Mouse (Mus musculus): ENCODE measurements around the gene Mllt3. TPM values are rescaled to one million over a fixed set of nuclear protein-coding genes. Genes with fewer than 3 reads are reported as not detected.

Gene Mllt3
- polyA plus RNA-seq, 1 experiment from 2014 or later, result 74.9 TPM

DNA sequence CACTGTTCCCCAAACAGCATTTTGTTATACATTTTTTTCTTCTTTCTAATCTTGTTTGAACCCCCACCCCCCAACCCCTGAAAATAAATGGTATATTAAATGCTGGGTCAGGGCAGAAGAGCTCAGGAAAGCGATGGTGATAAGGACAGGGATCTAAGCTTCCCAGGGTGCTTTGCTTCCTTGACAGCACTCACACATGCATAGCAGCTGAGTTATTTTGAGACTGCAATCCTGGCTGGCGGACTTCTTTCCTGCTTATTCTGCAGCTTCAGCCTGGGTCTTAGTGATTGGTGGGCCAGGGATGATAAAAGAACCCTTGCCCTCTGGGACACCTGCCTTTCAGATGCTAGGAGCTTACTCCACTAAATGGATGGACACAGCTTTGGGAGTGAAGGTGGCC is 249.4 kb downstream of the Mllt3 start:
- Histone ChIP-seq H3K9me3 (replicated peaks; ENCODE audit: control insufficient read depth, low read length, poor library complexity, severe bottlenecking) (no peaks in the 10 kb centered on the region), H3K36me3 (ENCODE audit: control insufficient read depth, insufficient read depth, low read length) (peaks cover 12% of the 10 kb centered on the region), H3K9ac (ENCODE audit: low read depth, low read length) (no peak overlapping the region), H3K27me3 (ENCODE audit: control insufficient read depth, insufficient read depth, low read depth, low read length) (no peaks in the 10 kb centered on the region), H3K4me3 (ENCODE audit: low read depth, low read length) (no peak overlapping the region), H3K4me1 (ENCODE audit: control insufficient read depth, insufficient read depth, low read length) (peaks cover 11% of the 10 kb centered on the region), H3K4me2 (ENCODE audit: low read length) (no peak overlapping the region), H3K27ac (ENCODE audit: low read length) (peak overlapping the region; percentile 32; the same call in 1 of the 2 replicates)
- no peak for ATAC-seq
- 77% methylated on average over 2 of the region's 2 CpGs for WGBS

DNA sequence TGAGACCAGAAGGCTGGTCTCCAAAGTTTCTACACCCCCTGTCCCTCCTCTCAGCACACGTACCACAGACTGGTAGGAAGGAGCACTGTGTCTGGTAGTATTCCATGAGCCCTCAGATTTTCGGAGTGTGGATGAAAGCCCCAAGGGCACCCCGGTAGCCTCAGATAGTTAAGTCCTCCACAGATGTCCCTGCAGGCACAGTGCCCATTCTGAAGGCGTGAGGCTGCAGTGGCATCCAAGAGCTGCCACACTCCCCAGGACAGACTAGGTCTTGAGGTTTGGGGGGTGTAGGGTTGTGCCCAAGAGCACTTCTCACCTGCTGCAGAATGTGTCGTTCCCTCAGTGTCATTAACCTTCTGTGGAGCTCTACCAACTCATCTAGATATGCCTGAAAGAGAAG is 251.2 kb downstream of the Mllt3 start:
- Histone ChIP-seq H3K9ac (ENCODE audit: low read depth, low read length) (no peak overlapping the region), H3K27me3 (ENCODE audit: control insufficient read depth, insufficient read depth, low read depth, low read length) (no peaks in the 10 kb centered on the region), H3K9me3 (replicated peaks; ENCODE audit: control insufficient read depth, low read length, poor library complexity, severe bottlenecking) (no peaks in the 10 kb centered on the region), H3K4me1 (ENCODE audit: control insufficient read depth, insufficient read depth, low read length) (peaks cover 11% of the 10 kb centered on the region), H3K36me3 (ENCODE audit: control insufficient read depth, insufficient read depth, low read length) (peaks cover 8% of the 10 kb centered on the region), H3K27ac (ENCODE audit: low read length) (no peak overlapping the region), H3K4me3 (ENCODE audit: low read depth, low read length) (no peak overlapping the region), H3K4me2 (ENCODE audit: low read length) (no peak overlapping the region)
- ATAC-seq, result no peak
- WGBS, result 90% methylated on average over 5 of the region's 5 CpGs

DNA sequence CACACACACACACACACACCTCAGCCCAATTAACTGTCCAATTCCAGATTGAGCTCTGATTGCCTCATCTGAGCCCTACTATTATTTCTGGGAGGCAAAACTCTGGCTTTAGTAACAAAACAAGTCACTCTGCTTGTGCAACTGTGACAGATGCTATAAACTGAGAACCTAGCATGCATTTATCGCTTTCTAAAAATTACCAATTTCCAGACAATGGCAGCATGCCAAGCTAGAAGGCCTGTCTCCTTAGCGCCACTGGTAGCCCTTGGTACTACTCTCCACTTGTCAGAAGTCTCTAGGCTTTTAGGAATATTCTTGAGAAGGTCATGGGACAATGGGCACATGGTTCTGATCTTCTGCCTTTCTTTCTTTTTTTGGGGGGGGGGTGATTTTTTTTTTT is 257.4 kb downstream of the Mllt3 start:
- Histone ChIP-seq H3K4me3 (ENCODE audit: low read depth, low read length) (no peak overlapping the region), H3K36me3 (ENCODE audit: control insufficient read depth, insufficient read depth, low read length) (peaks cover 9% of the 10 kb centered on the region), H3K9me3 (replicated peaks; ENCODE audit: control insufficient read depth, low read length, poor library complexity, severe bottlenecking) (no peaks in the 10 kb centered on the region), H3K27ac (ENCODE audit: low read length) (no peak overlapping the region), H3K27me3 (ENCODE audit: control insufficient read depth, insufficient read depth, low read depth, low read length) (no peaks in the 10 kb centered on the region), H3K4me1 (ENCODE audit: control insufficient read depth, insufficient read depth, low read length) (no peaks in the 10 kb centered on the region), H3K4me2 (ENCODE audit: low read length) (no peak overlapping the region), H3K9ac (ENCODE audit: low read depth, low read length) (no peak overlapping the region)
- WGBS, result 83% methylated on average over 2 of the region's 2 CpGs
- ATAC-seq, result no peak

DNA sequence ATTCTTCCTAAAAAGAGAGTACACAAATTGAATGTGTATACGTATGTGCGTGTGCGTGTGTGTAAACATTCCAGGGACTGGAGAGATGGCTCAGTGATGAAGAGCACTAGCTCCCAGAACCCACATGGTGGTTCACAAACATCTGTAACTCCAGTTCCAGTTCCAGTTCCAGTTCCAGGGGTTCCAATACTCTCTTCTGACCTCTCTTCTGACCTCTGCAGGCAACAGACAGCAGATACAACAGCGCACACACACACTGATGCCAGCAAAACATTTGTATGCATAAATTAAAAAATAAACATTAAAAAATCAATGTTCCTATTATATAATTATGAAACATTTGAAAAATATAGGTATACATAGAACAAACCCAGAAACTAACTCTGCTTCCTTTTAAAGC is 258.6 kb downstream of the Mllt3 start:
- H3K27ac ChIP-seq (ENCODE audit: low read length), result no peak overlapping the region
- no peak overlapping the region for H3K9ac ChIP-seq (ENCODE audit: low read depth, low read length)
- ATAC-seq, result no peak
- H3K4me3 ChIP-seq (ENCODE audit: low read depth, low read length), result no peak overlapping the region
- peaks cover 9% of the 10 kb centered on the region for H3K36me3 ChIP-seq (ENCODE audit: control insufficient read depth, insufficient read depth, low read length)
- H3K9me3 ChIP-seq (replicated peaks; ENCODE audit: control insufficient read depth, low read length, poor library complexity, severe bottlenecking), result no peaks in the 10 kb centered on the region
- H3K4me1 ChIP-seq (ENCODE audit: control insufficient read depth, insufficient read depth, low read length), result no peaks in the 10 kb centered on the region
- 96% methylated on average over 4 of the region's 4 CpGs for WGBS
- H3K27me3 ChIP-seq (ENCODE audit: control insufficient read depth, insufficient read depth, low read depth, low read length), result no peaks in the 10 kb centered on the region
- no peak overlapping the region for H3K4me2 ChIP-seq (ENCODE audit: low read length)

DNA sequence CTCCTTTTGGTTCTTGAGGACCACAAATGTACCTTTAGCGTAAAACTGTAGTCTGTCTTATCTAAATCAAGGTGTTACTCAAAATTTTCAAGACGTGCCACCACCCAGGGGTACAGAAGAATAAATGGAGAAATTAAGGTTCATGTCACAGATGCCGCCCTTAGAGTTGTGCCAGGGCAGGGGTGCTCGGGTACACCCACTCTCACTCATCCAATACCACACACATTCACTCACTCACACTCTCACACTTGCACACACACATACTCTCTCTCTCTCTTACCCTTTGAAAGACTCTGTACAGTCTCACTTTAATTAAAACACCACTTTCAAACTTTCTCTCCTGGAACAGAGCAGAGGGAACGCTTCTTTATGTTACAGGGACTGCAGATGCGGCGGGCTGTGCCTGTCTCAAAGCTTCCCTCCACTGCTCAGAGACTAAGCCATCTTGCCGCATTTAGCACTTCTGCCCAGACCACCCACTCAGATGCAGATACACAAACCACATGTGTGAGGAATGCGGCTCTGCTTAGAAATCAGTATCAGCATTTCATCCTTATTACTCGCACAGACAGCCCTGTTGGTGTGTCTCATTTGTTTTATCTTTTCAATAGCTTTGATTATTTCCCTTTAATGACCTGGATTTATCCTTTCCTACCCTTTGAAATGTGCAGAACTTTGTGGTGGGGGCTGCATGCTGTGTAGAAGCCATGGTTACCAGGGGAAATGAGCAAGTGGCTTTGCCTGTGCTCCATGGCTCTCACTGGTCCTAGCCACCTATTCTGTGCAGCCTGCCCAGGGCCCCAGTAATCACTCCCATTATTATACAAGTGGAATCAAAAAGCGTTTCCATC is 265.2 kb downstream of the Mllt3 start:
- H3K4me1 ChIP-seq (ENCODE audit: control insufficient read depth, insufficient read depth, low read length), result 0 out of 2 replicates have a peak, but pooled peaks cover 3% of the 10 kb centered on the region
- WGBS, result 30% methylated on average over 11 of the region's 11 CpGs
- H3K9ac ChIP-seq (ENCODE audit: low read depth, low read length), result no peak overlapping the region
- no peaks in the 10 kb centered on the region for H3K9me3 ChIP-seq (replicated peaks; ENCODE audit: control insufficient read depth, low read length, poor library complexity, severe bottlenecking)
- no peaks in the 10 kb centered on the region for H3K27me3 ChIP-seq (ENCODE audit: control insufficient read depth, insufficient read depth, low read depth, low read length)
- H3K36me3 ChIP-seq (ENCODE audit: control insufficient read depth, insufficient read depth, low read length), result no peaks in the 10 kb centered on the region
- no peak overlapping the region for H3K4me3 ChIP-seq (ENCODE audit: low read depth, low read length)
- ATAC-seq, result peak; percentile 67
- H3K4me2 ChIP-seq (ENCODE audit: low read length), result no peak overlapping the region
- no peak overlapping the region for H3K27ac ChIP-seq (ENCODE audit: low read length)

DNA sequence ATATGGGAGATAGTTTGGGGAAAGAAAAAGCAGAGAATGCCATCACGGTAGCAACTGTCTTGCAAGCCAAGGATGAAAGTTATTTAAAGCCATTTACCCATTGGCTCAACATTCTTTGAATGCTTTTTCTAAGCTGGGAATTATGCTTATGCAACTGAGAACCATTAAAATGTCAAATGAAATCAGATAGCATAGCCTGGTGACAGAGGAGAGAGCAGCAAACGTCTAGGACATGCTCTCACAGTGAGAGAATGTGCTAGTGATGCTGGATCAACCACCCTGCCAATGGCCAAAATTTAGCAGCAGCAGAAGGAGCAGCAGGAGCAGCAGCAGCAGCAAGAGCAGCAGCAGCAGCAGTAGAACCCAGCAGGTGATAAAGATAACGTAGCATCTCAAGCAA is 267.4 kb downstream of the Mllt3 start:
- 57% methylated on average over 3 of the region's 3 CpGs for WGBS
- Histone ChIP-seq H3K27me3 (ENCODE audit: control insufficient read depth, insufficient read depth, low read depth, low read length) (no peaks in the 10 kb centered on the region), H3K4me2 (ENCODE audit: low read length) (no peak overlapping the region), H3K36me3 (ENCODE audit: control insufficient read depth, insufficient read depth, low read length) (no peaks in the 10 kb centered on the region), H3K27ac (ENCODE audit: low read length) (no peak overlapping the region), H3K9ac (ENCODE audit: low read depth, low read length) (no peak overlapping the region), H3K4me1 (ENCODE audit: control insufficient read depth, insufficient read depth, low read length) (0 out of 2 replicates have a peak, but pooled peaks cover 3% of the 10 kb centered on the region), H3K4me3 (ENCODE audit: low read depth, low read length) (no peak overlapping the region), H3K9me3 (replicated peaks; ENCODE audit: control insufficient read depth, low read length, poor library complexity, severe bottlenecking) (no peaks in the 10 kb centered on the region)
- no peak for ATAC-seq

DNA sequence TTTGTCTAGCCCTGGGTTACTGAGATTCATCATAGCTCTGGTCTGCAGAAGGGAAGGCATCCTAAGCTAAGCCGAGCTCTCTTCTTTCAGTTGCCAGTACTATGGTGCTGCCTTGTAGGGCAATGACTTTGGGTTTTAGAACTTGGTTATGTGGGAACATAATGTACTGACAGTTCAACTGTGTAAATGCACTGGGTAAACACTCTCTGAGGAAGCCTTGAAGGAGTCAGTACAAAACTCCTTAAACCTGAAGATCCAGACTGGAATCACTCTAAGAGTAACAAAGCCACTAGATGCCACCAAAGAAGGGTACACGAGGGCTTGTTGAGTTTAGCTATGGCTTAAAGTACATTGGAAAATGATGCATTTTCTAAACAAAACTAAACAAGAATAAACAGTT is 272.1 kb downstream of the Mllt3 start:
- Histone ChIP-seq H3K4me2 (ENCODE audit: low read length) (no peak overlapping the region), H3K36me3 (ENCODE audit: control insufficient read depth, insufficient read depth, low read length) (no peaks in the 10 kb centered on the region), H3K9ac (ENCODE audit: low read depth, low read length) (no peak overlapping the region), H3K27me3 (ENCODE audit: control insufficient read depth, insufficient read depth, low read depth, low read length) (no peaks in the 10 kb centered on the region), H3K4me3 (ENCODE audit: low read depth, low read length) (no peak overlapping the region), H3K9me3 (replicated peaks; ENCODE audit: control insufficient read depth, low read length, poor library complexity, severe bottlenecking) (no peaks in the 10 kb centered on the region), H3K4me1 (ENCODE audit: control insufficient read depth, insufficient read depth, low read length) (no peaks in the 10 kb centered on the region), H3K27ac (ENCODE audit: low read length) (no peak overlapping the region)
- 77% methylated on average over 2 of the region's 2 CpGs for WGBS
- no peak for ATAC-seq

DNA sequence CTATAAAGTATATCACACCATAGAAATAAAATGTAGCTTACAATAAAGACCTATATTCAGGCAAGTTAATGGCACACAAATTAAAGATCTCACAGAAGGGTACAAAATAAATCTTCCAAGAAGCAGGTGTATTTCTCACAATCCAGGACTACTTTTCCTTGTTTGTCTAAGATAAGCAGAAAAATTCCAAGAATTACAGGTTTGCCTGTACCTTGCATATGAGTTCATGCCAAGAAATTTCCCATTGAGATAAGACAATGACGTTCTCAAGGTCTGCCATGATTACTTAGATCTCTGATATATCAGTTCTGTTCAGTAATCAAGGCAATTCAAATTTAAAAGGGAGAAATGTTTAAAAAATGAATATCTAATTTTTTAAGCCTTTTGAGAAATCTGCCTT is 272.9 kb downstream of the Mllt3 start:
- H3K27me3 ChIP-seq (ENCODE audit: control insufficient read depth, insufficient read depth, low read depth, low read length), result no peaks in the 10 kb centered on the region
- H3K9ac ChIP-seq (ENCODE audit: low read depth, low read length), result no peak overlapping the region
- H3K4me1 ChIP-seq (ENCODE audit: control insufficient read depth, insufficient read depth, low read length), result no peaks in the 10 kb centered on the region
- ATAC-seq, result no peak
- no peaks in the 10 kb centered on the region for H3K9me3 ChIP-seq (replicated peaks; ENCODE audit: control insufficient read depth, low read length, poor library complexity, severe bottlenecking)
- H3K4me3 ChIP-seq (ENCODE audit: low read depth, low read length), result no peak overlapping the region
- 89% methylated on average over 1 of the region's 1 CpGs for WGBS
- H3K36me3 ChIP-seq (ENCODE audit: control insufficient read depth, insufficient read depth, low read length), result no peaks in the 10 kb centered on the region
- no peak overlapping the region for H3K4me2 ChIP-seq (ENCODE audit: low read length)
- no peak overlapping the region for H3K27ac ChIP-seq (ENCODE audit: low read length)

DNA sequence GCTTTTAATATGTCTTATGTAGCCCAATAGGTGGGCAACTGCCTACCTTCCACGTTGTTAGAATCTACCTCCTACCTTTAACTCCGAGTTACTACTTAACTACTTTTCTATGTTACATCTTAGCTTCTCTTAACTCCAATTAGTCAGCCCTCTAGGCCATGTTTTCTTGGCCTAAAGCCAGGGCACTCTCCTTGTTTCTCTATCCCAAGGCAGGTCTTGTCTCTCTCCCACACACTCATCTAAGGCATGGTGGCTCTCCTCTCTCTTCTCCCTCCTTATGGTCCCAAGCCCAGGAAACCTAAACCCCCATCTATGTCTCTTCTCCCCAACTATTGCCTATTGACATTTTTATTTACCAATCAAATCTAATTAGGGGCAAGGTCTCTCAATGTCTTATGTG is 273.5 kb downstream of the Mllt3 start:
- Histone ChIP-seq H3K27ac (ENCODE audit: low read length) (no peak overlapping the region), H3K4me2 (ENCODE audit: low read length) (no peak overlapping the region), H3K27me3 (ENCODE audit: control insufficient read depth, insufficient read depth, low read depth, low read length) (no peaks in the 10 kb centered on the region), H3K4me3 (ENCODE audit: low read depth, low read length) (no peak overlapping the region), H3K9me3 (replicated peaks; ENCODE audit: control insufficient read depth, low read length, poor library complexity, severe bottlenecking) (no peaks in the 10 kb centered on the region), H3K4me1 (ENCODE audit: control insufficient read depth, insufficient read depth, low read length) (no peaks in the 10 kb centered on the region), H3K9ac (ENCODE audit: low read depth, low read length) (no peak overlapping the region), H3K36me3 (ENCODE audit: control insufficient read depth, insufficient read depth, low read length) (no peaks in the 10 kb centered on the region)
- no peak for ATAC-seq
- 86% methylated on average over 2 of the region's 2 CpGs for WGBS

Measured in midbrain, embryonic 16.5 days (tissue).